Mouse (Mus musculus) hindbrain, embryonic 14.5 days (tissue): ENCODE results near the gene Cdh18. TPM values are rescaled to one million over a fixed set of nuclear protein-coding genes. Genes with fewer than 3 reads are reported as not detected.

Source experiments
- ATAC-seq: fragments of 200-750 bp; cut with Nextera tagmentation; 2 replicates; pipeline ENCODE4 v1.8.0; 2017; ENCODE audit warnings: moderate number of reproducible peaks, mild to moderate bottlenecking, moderate TSS enrichment, moderate library complexity; ENCODE audit not compliant: low FRiP score
- DNase-seq: peaks from one replicate; pipeline ENCODE4 v3.0.0-alpha.2; 2015; ENCODE audit warnings: low spot score
- H3K27ac ChIP-seq: fragments of 300-500 bp; sonication (generic); 2 replicates; pipeline ENCODE4 v1.5.1; 2014; ENCODE audit warnings: mild to moderate bottlenecking, moderate library complexity
- H3K27me3 ChIP-seq: fragments of 300-500 bp; sonication (generic); 2 replicates; pipeline ENCODE4 v1.6.1; 2014; ENCODE audit warnings: mild to moderate bottlenecking, low read length, mixed read lengths; ENCODE audit not compliant: control insufficient read depth, insufficient read depth
- H3K36me3 ChIP-seq: fragments of 300-500 bp; sonication (generic); replicated peaks from 2 replicates; pipeline ENCODE4 v1.6.1; 2014; ENCODE audit not compliant: control insufficient read depth, insufficient read depth
- H3K4me1 ChIP-seq: fragments of 300-500 bp; sonication (generic); replicated peaks from 2 replicates; pipeline ENCODE4 v1.6.1; 2014; ENCODE audit warnings: antibody characterized with exemption, low read length, mixed read lengths; ENCODE audit not compliant: control insufficient read depth, insufficient read depth
- H3K4me2 ChIP-seq: fragments of 300-500 bp; sonication (generic); replicated peaks from 2 replicates; pipeline ENCODE4 v1.6.1; 2014; ENCODE audit warnings: mild to moderate bottlenecking, moderate library complexity
- H3K4me3 ChIP-seq: fragments of 300-500 bp; sonication (generic); replicated peaks from 2 replicates; pipeline ENCODE4 v1.5.1; 2014; ENCODE audit warnings: mild to moderate bottlenecking, low read length
- H3K9ac ChIP-seq: fragments of 300-500 bp; sonication (generic); 2 replicates; pipeline ENCODE4 v1.6.1; 2014
- H3K9me3 ChIP-seq: fragments of 300-500 bp; sonication (generic); 2 replicates; pipeline ENCODE4 v1.6.1; 2016; ENCODE audit warnings: low read length; ENCODE audit not compliant: control insufficient read depth
- WGBS: fragments of 180-500 bp; shearing (Covaris S2); extraction: QIAGEN DNeasy Blood & Tissue Kit; methylation state at CpG from one replicate; pipeline ENCODE4 v1.1.7; 2014; 5-methylcytosine and 5-hydroxymethylcytosine counted together
- polyA plus RNA-seq: library from polyadenylated mRNA; unstranded; fragments of >200 nt; fragmentation: Nextera tagmentation; extraction: Ambion mirVana; gene quantifications from 2 replicates; pipeline ENCODE4 v1.2.1, GENCODE M21; 2014

The Cdh18 gene
- polyA plus RNA-seq, 1 experiment from 2014 or later, result 11.4 TPM

GRCm38 (mm10) chr15:23452098-23452625, 903.3 kb downstream of the Cdh18 start:
- H3K27me3 ChIP-seq, result no peaks in the 10 kb centered on the region
- H3K4me1 ChIP-seq, result peaks cover 7% of the 10 kb centered on the region; the same call in 1 of the 2 replicates
- H3K4me3 ChIP-seq, result peak overlapping the region; percentile 9; the same call in 1 of the 2 replicates
- H3K36me3 ChIP-seq, result no peaks in the 10 kb centered on the region
- no peaks in the 10 kb centered on the region for H3K9me3 ChIP-seq
- peak overlapping the region; percentile 39 for H3K4me2 ChIP-seq
- H3K27ac ChIP-seq, result peak overlapping the region; percentile 71
- 29% methylated on average over 9 of the region's 9 CpGs for WGBS
- H3K9ac ChIP-seq, result peak overlapping the region; percentile 44; the same call in 1 of the 2 replicates
- DNase-seq, result no peak
- peak; percentile 68; the same call in 1 of the 2 replicates for ATAC-seq

GRCm38 (mm10) chr15:23453331-23453730, 904.5 kb downstream of the Cdh18 start:
- ATAC-seq (no peak), DNase-seq (no peak)
- H3K27ac ChIP-seq, result no peak overlapping the region
- WGBS, result 89% methylated on average over 6 of the region's 6 CpGs
- no peaks in the 10 kb centered on the region for H3K9me3 ChIP-seq
- H3K36me3 ChIP-seq, result no peaks in the 10 kb centered on the region
- no peak overlapping the region for H3K9ac ChIP-seq
- no peak overlapping the region for H3K4me3 ChIP-seq
- no peak overlapping the region for H3K4me2 ChIP-seq
- H3K4me1 ChIP-seq, result peaks cover 7% of the 10 kb centered on the region; the same call in 1 of the 2 replicates
- no peaks in the 10 kb centered on the region for H3K27me3 ChIP-seq

GRCm38 (mm10) chr15:23455344-23455743, 906.5 kb downstream of the Cdh18 start:
- Histone ChIP-seq H3K27ac (peak overlapping the region; percentile 26), H3K36me3 (no peaks in the 10 kb centered on the region), H3K9me3 (no peaks in the 10 kb centered on the region), H3K4me2 (no peak overlapping the region), H3K9ac (no peak overlapping the region), H3K4me3 (no peak overlapping the region), H3K4me1 (peaks cover 7% of the 10 kb centered on the region; the same call in 1 of the 2 replicates), H3K27me3 (no peaks in the 10 kb centered on the region)
- ATAC-seq (0 out of 2 replicates have a peak, but pooled peaks have one; percentile 31), DNase-seq (no peak)
- WGBS, result 81% methylated on average over 7 of the region's 7 CpGs

GRCm38 (mm10) chr15:23457401-23457800, 908.6 kb downstream of the Cdh18 start:
- ATAC-seq, result no peak
- H3K36me3 ChIP-seq, result no peaks in the 10 kb centered on the region
- H3K9ac ChIP-seq, result no peak overlapping the region
- peaks cover 1% of the 10 kb centered on the region; the same call in 1 of the 2 replicates for H3K4me1 ChIP-seq
- no peaks in the 10 kb centered on the region for H3K27me3 ChIP-seq
- no peak overlapping the region for H3K4me2 ChIP-seq
- no peak for DNase-seq
- no peak overlapping the region for H3K4me3 ChIP-seq
- 62% methylated on average over 3 of the region's 3 CpGs for WGBS
- no peaks in the 10 kb centered on the region for H3K9me3 ChIP-seq
- no peak overlapping the region for H3K27ac ChIP-seq

GRCm38 (mm10) chr15:23470527-23471475, 922.0 kb downstream of the Cdh18 start:
- H3K9ac ChIP-seq, result no peak overlapping the region
- no peak overlapping the region for H3K4me3 ChIP-seq
- no peak overlapping the region for H3K27ac ChIP-seq
- no peaks in the 10 kb centered on the region for H3K36me3 ChIP-seq
- H3K27me3 ChIP-seq, result no peaks in the 10 kb centered on the region
- H3K4me1 ChIP-seq, result no peaks in the 10 kb centered on the region
- H3K9me3 ChIP-seq, result no peaks in the 10 kb centered on the region
- WGBS, result 83% methylated on average over 7 of the region's 7 CpGs
- H3K4me2 ChIP-seq, result no peak overlapping the region
- ATAC-seq (no peak), DNase-seq (no peak)

- Histone ChIP-seq H3K9me3 (no peaks in the 10 kb centered on the region), H3K27me3 (no peaks in the 10 kb centered on the region), H3K9ac (no peak overlapping the region), H3K4me3 (no peak overlapping the region), H3K4me2 (no peak overlapping the region), H3K4me1 (no peaks in the 10 kb centered on the region), H3K36me3 (no peaks in the 10 kb centered on the region), H3K27ac (no peak overlapping the region)
- ATAC-seq (no peak), DNase-seq (no peak)
- WGBS, result 58% methylated on average over 1 of the region's 1 CpGs
Observed at GRCm38 (mm10) chr15:23486306-23486705, 937.5 kb downstream of the Cdh18 start.

- no peaks in the 10 kb centered on the region for H3K36me3 ChIP-seq
- H3K9me3 ChIP-seq, result no peaks in the 10 kb centered on the region
- no peak overlapping the region for H3K27ac ChIP-seq
- 81% methylated on average over 4 of the region's 4 CpGs for WGBS
- H3K4me2 ChIP-seq, result no peak overlapping the region
- H3K9ac ChIP-seq, result no peak overlapping the region
- H3K27me3 ChIP-seq, result no peaks in the 10 kb centered on the region
- ATAC-seq (no peak), DNase-seq (no peak)
- no peak overlapping the region for H3K4me3 ChIP-seq
- H3K4me1 ChIP-seq, result no peaks in the 10 kb centered on the region
Observed at GRCm38 (mm10) chr15:23506480-23506879, 957.7 kb downstream of the Cdh18 start.

GRCm38 (mm10) chr15:23509694-23510093, 960.9 kb downstream of the Cdh18 start:
- Histone ChIP-seq H3K4me3 (no peak overlapping the region), H3K4me1 (no peaks in the 10 kb centered on the region), H3K36me3 (no peaks in the 10 kb centered on the region), H3K9me3 (no peaks in the 10 kb centered on the region), H3K27ac (no peak overlapping the region), H3K4me2 (no peak overlapping the region), H3K27me3 (no peaks in the 10 kb centered on the region), H3K9ac (no peak overlapping the region)
- ATAC-seq (no peak), DNase-seq (no peak)
- WGBS, result 68% methylated on average over 2 of the region's 2 CpGs

GRCm38 (mm10) chr15:23515786-23516185, 967.0 kb downstream of the Cdh18 start:
- DNase-seq (no peak), ATAC-seq (no peak)
- H3K4me3 ChIP-seq, result no peak overlapping the region
- WGBS, result 93% methylated on average over 3 of the region's 3 CpGs
- H3K4me1 ChIP-seq, result no peaks in the 10 kb centered on the region
- H3K9ac ChIP-seq, result no peak overlapping the region
- H3K27ac ChIP-seq, result no peak overlapping the region
- no peak overlapping the region for H3K4me2 ChIP-seq
- H3K9me3 ChIP-seq, result no peaks in the 10 kb centered on the region
- no peaks in the 10 kb centered on the region for H3K36me3 ChIP-seq
- H3K27me3 ChIP-seq, result no peaks in the 10 kb centered on the region
